Mouse (Mus musculus): Measurements from ENCODE around the gene Piezo1. TPM values are rescaled to one million over a fixed set of nuclear protein-coding genes. Genes with fewer than 3 reads are reported as not detected.

The Piezo1 gene
- total and polyA plus RNA-seq, 3 experiments = 14.0 to 48.5 (median 14.8) TPM

- Histone ChIP-seq H3K27me3 (ENCODE audit: control insufficient read depth, insufficient read depth, low read length) (no peaks in the 10 kb centered on the region), H3K36me3 (ENCODE audit: control insufficient read depth, insufficient read depth, low read length) (no peaks in the 10 kb centered on the region), H3K4me1 (ENCODE audit: control insufficient read depth, insufficient read depth, low read length) (peaks cover 2% of the 10 kb centered on the region; the same call in 1 of the 2 replicates), H3K4me3 (peak within 1 kb of the TSS; percentile 78), H3K9ac (ENCODE audit: low read depth, low read length) (peak within 1 kb of the TSS; percentile 78), H3K27ac (peak within 1 kb of the TSS; percentile 95), H3K79me2 (replicated peaks; ENCODE audit: control insufficient read depth, insufficient read depth, low read length) (no peaks in the 10 kb centered on the region)
- intact Hi-C loops (cut with DNase I) = loop anchor here (5.0 kb wide), 2 partner anchors 66 to 161 kb away; partner anchors contain the start of genes Zc3h18 and Zfpm1
- under 1% methylated on average over 47 of the region's 47 CpGs for WGBS
- peak; percentile 94 for TF ChIP-seq EP300 (IDR thresholded peaks at IDR 0.05; ENCODE audit: insufficient read depth, low read depth, low read length)
- peak; percentile 62 for TF ChIP-seq CTCF (IDR thresholded peaks at IDR 0.05)
- peak; percentile 98 for TF ChIP-seq POLR2A (IDR thresholded peaks at IDR 0.05; ENCODE audit: insufficient read depth, low read depth, low read length)
- DNase-seq = peak; percentile 97 to 100
These were observed 107.7 kb downstream of the Piezo1 start, which contains the start of gene Mvd for GRCm38 (mm10) chr8:122443262-122444006. Gene Mvd (minus strand): TSS chr8:122443422.

DNA sequence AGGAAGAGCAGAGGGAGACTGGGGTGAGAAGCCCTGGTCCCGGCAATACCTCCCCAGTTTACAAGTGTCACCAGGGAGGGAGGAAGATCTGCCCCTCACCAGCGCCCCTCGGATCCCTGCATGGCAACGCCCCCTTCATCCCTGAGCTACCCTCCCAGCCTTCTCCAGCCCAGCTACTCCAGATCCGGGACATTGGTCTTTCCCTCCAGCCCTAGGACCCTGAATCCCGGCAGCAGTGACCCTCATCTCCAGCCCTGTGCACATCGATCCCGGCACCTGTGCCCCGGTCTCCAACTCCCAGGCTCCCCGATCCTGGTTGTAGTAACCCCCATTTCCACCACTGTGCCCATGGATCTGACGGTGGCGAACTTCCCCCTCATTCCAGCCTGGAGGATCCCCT is 108.3 kb downstream of the Piezo1 start:
- no peaks in the 10 kb centered on the region for H3K27me3 ChIP-seq (ENCODE audit: control insufficient read depth, insufficient read depth, low read length)
- intact Hi-C loops (cut with DNase I) = loop anchor here (5.0 kb wide), 2 partner anchors 65 to 160 kb away; partner anchors contain the start of genes Zc3h18 and Zfpm1
- peak overlapping the region; percentile 78 for H3K4me3 ChIP-seq
- DNase-seq = no peak
- TF ChIP-seq EP300 (IDR thresholded peaks at IDR 0.05; ENCODE audit: insufficient read depth, low read depth, low read length) (no peak), POLR2A (IDR thresholded peaks at IDR 0.05; ENCODE audit: insufficient read depth, low read depth, low read length) (no peak), CTCF (IDR thresholded peaks at IDR 0.05) (no peak)
- peak overlapping the region; percentile 60 for H3K9ac ChIP-seq (ENCODE audit: low read depth, low read length)
- peak overlapping the region; percentile 73 for H3K27ac ChIP-seq
- peaks cover 2% of the 10 kb centered on the region; the same call in 1 of the 2 replicates for H3K4me1 ChIP-seq (ENCODE audit: control insufficient read depth, insufficient read depth, low read length)
- no peaks in the 10 kb centered on the region for H3K36me3 ChIP-seq (ENCODE audit: control insufficient read depth, insufficient read depth, low read length)
- under 1% methylated on average over 12 of the region's 12 CpGs for WGBS
- H3K79me2 ChIP-seq (replicated peaks; ENCODE audit: control insufficient read depth, insufficient read depth, low read length) = no peaks in the 10 kb centered on the region

GRCm38 (mm10) chr8:122442356-122442755 is 108.8 kb downstream of the Piezo1 start:
- TF ChIP-seq POLR2A (IDR thresholded peaks at IDR 0.05; ENCODE audit: insufficient read depth, low read depth, low read length) (no peak), CTCF (IDR thresholded peaks at IDR 0.05) (no peak), EP300 (IDR thresholded peaks at IDR 0.05; ENCODE audit: insufficient read depth, low read depth, low read length) (no peak)
- no peaks in the 10 kb centered on the region for H3K27me3 ChIP-seq (ENCODE audit: control insufficient read depth, insufficient read depth, low read length)
- H3K27ac ChIP-seq = no peak overlapping the region
- H3K4me3 ChIP-seq = no peak overlapping the region
- H3K9ac ChIP-seq (ENCODE audit: low read depth, low read length) = no peak overlapping the region
- intact Hi-C loops (cut with DNase I) = loop anchor here (5.0 kb wide), 2 partner anchors 65 to 160 kb away; partner anchors contain the start of genes Zc3h18 and Zfpm1
- H3K79me2 ChIP-seq (replicated peaks; ENCODE audit: control insufficient read depth, insufficient read depth, low read length) = no peaks in the 10 kb centered on the region
- no peak for DNase-seq
- H3K36me3 ChIP-seq (ENCODE audit: control insufficient read depth, insufficient read depth, low read length) = no peaks in the 10 kb centered on the region
- 35% methylated on average over 7 of the region's 7 CpGs for WGBS
- H3K4me1 ChIP-seq (ENCODE audit: control insufficient read depth, insufficient read depth, low read length) = peaks cover 2% of the 10 kb centered on the region; the same call in 1 of the 2 replicates

- TF ChIP-seq EP300 (IDR thresholded peaks at IDR 0.05; ENCODE audit: insufficient read depth, low read depth, low read length) = no peak
- TF ChIP-seq POLR2A (IDR thresholded peaks at IDR 0.05; ENCODE audit: insufficient read depth, low read depth, low read length) = no peak
- TF ChIP-seq CTCF (IDR thresholded peaks at IDR 0.05) = no peak
- no peak overlapping the region for H3K9ac ChIP-seq (ENCODE audit: low read depth, low read length)
- no peak overlapping the region for H3K4me3 ChIP-seq
- no peak for DNase-seq
- intact Hi-C loops (cut with DNase I) = loop anchor here (5.0 kb wide), 2 partner anchors 64 to 159 kb away; partner anchors contain the start of genes Zc3h18 and Zfpm1
- no peaks in the 10 kb centered on the region for H3K79me2 ChIP-seq (replicated peaks; ENCODE audit: control insufficient read depth, insufficient read depth, low read length)
- H3K4me1 ChIP-seq (ENCODE audit: control insufficient read depth, insufficient read depth, low read length) = peaks cover 2% of the 10 kb centered on the region; the same call in 1 of the 2 replicates
- H3K27ac ChIP-seq = no peak overlapping the region
- no peaks in the 10 kb centered on the region for H3K27me3 ChIP-seq (ENCODE audit: control insufficient read depth, insufficient read depth, low read length)
- no peaks in the 10 kb centered on the region for H3K36me3 ChIP-seq (ENCODE audit: control insufficient read depth, insufficient read depth, low read length)
- 97% methylated on average over 1 of the region's 1 CpGs for WGBS
These were observed 109.8 kb downstream of the Piezo1 start for GRCm38 (mm10) chr8:122441326-122441725.

GRCm38 (mm10) chr8:122439336-122439735 is 111.8 kb downstream of the Piezo1 start:
- 95% methylated on average over 16 of the region's 16 CpGs for WGBS

More at GRCm38 (mm10) chr8:122439336-122439735, 111.8 kb downstream of the Piezo1 start:
- Histone ChIP-seq H3K27ac (no peak overlapping the region), H3K4me1 (ENCODE audit: control insufficient read depth, insufficient read depth, low read length) (no peaks in the 10 kb centered on the region), H3K36me3 (ENCODE audit: control insufficient read depth, insufficient read depth, low read length) (no peaks in the 10 kb centered on the region), H3K79me2 (replicated peaks; ENCODE audit: control insufficient read depth, insufficient read depth, low read length) (no peaks in the 10 kb centered on the region), H3K27me3 (ENCODE audit: control insufficient read depth, insufficient read depth, low read length) (no peaks in the 10 kb centered on the region), H3K9ac (ENCODE audit: low read depth, low read length) (no peak overlapping the region), H3K4me3 (no peak overlapping the region)
- intact Hi-C loops (cut with DNase I) = no loop called here
- TF ChIP-seq CTCF (IDR thresholded peaks at IDR 0.05) = no peak
- no peak for DNase-seq
